Mouse (Mus musculus) thymus, postnatal 10 days (tissue): ENCODE data around the gene Il17ra.

Source experiments
- DNase-seq, 2 experiments: peaks; one replicate each; pipeline ENCODE4 v3.0.0; 2021; ENCODE audit warnings: low spot score in 2 of 2

Il17ra gene

GRCm38 (mm10) chr6:120463086-120463871 lies at the start of gene Il17ra:
Il17ra (plus strand) TSS chr6:120463247.
- peak; percentile 87 to 93 for DNase-seq

- no peak for DNase-seq
Measured at GRCm38 (mm10) chr6:120438161-120438560, 24.9 kb upstream of the Il17ra start.

DNA sequence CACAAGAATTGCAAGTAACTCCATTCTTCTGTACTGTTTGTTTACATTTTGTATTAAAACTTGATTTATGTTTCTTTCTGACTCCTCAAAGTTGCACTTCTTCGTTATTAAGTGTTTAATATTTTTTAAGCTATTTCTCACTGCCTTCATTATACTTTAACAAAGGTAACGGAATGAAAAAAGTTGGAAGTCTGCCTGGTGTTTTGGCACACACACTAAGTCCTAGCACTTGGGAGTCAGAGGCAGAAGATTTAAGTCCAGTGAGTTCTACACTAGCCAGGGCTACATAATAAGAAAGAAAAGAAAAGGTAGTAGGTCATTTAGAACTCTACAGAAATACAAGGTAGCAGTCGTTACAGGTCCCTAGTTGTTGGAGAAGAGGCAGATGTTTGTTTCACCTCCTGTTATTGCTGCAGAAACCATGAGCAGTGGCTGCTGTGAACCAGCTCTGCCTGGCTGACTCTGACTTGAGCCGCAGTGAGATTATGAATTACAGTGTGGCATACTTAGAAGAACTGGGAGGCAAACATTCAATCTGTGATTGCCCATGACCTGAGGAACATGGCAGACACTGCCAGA lies 20.8 kb upstream of the Il17ra start:
- DNase-seq = no peak

GRCm38 (mm10) chr6:120443363-120444355 lies 19.4 kb upstream of the Il17ra start:
- no peak for DNase-seq

DNA sequence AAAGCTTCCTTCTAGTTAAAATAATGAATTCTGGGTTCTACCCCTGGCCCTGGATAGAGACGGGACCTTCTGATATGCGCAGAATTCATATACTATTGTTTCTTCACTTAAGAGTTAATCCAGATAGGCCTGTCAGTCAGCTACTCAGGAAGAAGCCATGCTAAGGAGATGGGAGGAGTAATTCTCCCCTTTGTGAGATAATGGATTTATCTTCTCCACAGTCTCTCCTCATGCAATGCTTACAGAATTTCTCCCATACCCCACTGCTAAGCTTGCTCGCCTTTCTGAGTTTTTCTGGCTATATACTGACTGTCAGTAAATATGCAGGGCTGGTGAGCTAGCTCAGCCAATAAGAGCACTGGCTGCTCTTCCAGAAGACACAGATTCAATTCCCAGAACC lies 12.8 kb upstream of the Il17ra start:
- no peak for DNase-seq

DNA sequence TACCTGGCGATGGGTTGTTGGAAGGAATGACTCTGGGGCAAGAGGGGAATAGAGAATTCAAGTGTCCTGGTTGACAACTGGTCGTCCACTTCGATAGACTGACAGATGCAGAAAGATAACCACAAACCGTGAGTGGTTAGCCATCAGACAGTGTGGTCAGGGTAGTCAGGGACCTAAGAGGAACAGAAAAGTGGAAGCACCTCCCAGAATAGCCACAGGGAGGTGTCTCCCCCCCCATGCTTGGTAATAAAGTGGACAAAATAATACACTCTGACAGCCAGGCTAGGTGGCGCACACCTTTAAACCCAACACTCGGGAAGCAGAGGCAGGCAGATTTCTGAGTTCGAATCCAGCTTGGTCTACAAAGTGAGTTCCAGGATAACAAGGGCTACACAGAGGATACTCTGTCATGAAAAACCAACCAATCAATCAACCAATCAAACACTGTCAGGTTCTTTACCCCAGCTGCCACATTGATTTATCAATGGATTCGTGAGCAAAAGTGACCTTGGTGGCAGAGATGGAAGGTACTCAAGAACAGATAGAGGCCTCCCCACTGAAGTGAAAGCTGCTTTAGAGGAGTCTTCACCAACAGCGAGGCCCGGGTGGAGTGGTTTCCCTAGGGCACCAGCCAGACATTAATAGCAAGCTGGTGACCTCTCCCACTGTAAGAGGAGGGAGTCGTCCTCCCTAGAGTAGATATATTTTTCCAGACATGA lies 10.5 kb upstream of the Il17ra start:
- DNase-seq = no peak

DNA sequence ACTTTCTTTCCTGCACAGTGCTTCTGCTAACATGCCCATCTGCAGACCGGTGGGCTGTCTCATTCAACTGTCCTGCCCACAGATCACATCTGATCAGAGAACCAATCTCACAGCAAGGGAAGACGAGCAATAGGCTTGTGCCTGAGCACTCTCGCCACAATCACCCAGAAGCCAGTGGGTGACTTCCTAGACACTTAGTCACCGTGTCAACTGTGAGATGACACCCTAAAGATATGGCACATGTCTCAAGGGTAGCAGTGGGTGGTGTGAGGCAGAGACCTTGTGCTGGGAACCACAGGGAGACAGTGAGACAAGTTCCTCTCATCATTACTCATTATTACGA lies 10.0 kb upstream of the Il17ra start:
- no peak for DNase-seq

DNA sequence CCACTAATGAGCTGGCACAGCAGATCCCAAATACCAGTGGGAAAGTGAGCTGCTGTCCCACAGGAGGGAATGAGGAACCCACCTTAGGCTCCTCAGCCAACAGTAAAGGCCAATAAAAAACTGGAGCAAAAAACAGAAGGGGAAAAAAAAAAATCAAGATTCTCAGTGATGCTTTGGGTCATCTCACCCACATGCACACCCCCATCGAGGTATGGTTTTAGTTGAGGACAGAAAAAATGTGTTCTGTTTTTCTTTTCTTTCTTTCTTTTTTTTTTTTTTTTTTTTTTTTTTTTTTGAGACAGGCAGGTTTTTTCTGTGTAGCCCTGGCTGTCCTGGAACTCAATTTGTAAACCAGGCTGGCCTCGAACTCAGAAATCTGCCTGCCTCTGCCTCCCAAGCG lies 9.5 kb upstream of the Il17ra start:
- no peak for DNase-seq

GRCm38 (mm10) chr6:120454627-120455077 lies 8.4 kb upstream of the Il17ra start:
- no peak for DNase-seq

GRCm38 (mm10) chr6:120457074-120457473 lies 6.0 kb upstream of the Il17ra start:
- no peak for DNase-seq

- no peak for DNase-seq
Measured at GRCm38 (mm10) chr6:120457751-120458150, 5.3 kb upstream of the Il17ra start.

DNA sequence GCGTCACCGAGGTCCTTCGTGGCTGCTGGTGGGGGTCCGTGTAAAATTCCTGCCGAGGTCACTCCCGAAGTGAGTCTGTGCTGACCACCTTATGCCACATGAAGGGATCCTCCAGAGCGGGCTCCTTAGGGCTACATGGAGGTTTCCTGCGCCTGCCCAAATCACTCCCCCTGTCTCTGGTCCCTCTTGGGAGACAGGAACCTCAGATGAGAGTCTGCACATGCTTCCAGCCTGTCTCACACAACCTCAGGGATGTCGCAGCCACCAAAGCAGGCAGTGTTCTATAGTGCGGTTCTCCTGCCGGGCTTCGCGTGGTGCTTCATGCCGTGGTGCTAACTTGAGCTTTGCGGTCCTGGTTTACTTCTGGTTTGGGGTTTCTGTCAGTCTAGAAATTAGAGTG lies 1.8 kb upstream of the Il17ra start:
- no peak for DNase-seq

DNA sequence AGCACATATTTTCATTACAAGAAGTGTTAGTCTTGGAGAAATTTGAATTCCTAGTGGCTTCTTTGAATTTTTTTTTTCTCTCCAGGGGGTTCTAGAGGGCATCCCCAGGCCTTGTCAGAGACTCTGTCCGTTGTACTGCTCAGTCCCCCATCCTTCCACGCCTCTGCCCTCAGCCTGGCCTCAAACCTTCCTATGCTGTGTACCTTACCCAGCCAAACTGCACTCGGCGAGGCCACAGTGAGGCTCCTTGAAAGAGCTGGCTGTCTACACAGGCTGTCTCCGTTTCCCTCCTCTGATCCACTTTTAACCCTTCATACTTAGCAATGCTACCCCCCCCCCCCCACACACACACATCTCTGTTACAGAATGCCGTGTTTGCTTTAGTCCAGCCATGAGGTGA lies 796 bp upstream of the Il17ra start:
- DNase-seq = no peak

DNA sequence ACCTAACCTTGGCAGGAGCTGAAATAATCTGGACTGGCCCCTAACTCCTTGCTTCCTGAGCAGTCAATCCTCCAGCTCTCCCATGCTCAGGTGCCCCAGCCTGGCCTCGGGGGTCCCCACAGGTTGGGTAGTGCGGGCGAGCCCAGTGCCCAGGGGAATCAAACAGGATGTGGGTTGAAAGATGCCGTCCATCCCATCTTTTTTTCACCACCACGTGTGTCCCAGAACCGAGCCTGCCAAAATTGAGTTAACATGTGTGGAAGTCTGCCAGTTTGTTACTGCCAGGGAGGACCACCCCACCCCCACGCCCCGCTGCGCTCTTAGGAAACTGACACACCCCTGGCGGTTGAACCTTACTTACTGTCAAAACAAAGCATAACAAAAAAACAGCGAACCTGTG lies 837 bp downstream of the Il17ra start:
- DNase-seq = peak; percentile 54 to 72

DNA sequence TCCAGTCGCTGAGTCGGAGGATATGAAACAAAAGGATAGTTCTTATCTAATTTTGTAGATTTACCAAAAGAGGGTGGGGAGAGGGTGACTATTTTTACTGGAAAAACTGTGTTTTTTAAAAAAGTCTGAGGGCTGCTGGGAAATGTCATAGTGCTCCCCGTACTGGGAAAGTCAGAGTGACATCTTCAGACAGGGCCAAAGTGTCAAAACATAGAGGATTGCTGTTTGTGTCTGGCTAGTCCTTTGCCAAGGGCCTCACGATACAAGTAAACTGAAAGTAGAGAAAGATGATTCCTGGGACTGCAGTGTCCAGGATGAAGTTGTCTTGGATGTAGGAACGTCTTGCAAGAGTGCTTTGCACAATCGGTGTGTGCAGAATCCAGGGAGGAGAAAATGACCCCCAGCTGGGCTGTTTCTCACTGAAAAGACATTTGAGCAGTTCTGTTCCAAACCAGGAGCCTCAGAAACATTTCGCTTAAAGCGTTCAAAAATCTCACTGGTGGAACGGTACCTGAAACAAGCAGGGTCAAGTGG lies 1.4 kb downstream of the Il17ra start:
- DNase-seq = no peak

DNA sequence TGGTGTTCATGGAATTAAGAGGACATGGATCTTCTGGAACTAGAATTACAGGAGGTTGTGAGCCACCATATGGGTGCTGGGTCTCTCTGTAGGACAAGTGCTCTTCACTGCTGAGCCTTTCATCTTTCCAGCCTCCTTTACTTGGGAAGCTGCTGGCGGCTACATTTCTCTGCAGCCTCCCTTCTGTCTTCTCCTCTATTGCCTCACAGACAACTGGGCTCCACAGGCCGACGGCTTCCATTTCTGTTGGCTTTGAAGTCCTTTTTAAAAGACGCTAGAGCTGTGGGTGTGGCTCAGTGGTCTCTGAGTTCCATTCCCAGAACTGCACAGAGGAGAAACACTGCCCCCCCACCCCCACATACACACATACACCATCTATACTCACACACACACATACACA lies 2.3 kb downstream of the Il17ra start:
- DNase-seq = no peak

DNA sequence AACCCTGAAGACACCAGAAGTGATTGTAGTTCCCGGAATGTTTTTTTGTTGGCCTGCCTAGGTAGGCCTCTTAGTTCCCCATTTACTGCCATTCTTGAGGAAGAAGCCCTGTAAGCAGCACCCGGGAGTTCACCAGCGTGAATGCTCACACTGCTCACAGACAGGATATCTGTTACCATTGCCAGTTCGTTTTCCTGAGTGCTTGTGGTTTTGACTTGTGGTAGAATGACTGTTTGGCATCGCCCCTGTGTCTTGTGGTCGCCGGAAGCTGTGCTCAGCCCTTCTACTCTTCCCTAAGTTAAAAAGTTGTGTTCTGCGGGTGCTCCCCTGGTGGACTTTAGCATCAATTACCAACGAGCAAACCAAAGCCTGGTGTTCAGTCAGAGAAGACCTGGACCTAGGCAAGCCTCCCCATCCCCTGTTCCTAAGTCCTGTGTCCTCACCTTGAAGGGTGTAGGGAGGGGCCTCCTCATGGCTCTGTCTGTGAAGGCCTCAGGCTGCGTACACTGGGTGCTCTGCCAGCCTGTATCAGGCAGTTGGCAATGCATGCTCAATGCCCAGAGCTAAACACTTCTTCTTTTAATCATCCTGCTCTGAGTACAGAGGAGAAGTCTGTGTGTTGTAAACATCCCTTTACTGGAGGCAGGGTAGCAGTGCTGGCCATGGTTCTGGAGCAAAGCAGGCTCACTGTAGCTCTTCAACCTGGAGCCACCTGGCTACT lies 3.7 kb downstream of the Il17ra start:
- DNase-seq = peak; percentile 72

DNA sequence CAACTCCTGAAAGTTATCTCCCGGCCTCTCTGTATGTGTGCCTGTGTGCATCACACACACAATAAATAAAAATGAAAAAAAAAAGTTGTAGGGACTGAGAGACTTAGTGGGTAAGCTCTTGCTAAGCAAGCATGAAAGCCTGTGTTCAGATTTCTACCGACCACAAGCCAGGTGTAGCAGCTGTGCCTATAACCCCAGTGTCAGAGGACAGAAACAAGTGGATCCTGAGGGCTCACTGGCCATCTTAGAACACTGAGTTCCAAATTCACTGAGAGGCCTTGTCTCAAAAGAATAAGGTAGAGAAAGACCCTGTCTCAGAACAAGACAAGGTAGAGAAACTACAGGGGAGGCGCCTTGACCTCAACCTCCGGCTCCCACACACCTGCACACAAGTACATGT lies 5.2 kb downstream of the Il17ra start:
- no peak for DNase-seq

- DNase-seq = no peak
Measured at GRCm38 (mm10) chr6:120469268-120469667, 6.2 kb downstream of the Il17ra start.

DNA sequence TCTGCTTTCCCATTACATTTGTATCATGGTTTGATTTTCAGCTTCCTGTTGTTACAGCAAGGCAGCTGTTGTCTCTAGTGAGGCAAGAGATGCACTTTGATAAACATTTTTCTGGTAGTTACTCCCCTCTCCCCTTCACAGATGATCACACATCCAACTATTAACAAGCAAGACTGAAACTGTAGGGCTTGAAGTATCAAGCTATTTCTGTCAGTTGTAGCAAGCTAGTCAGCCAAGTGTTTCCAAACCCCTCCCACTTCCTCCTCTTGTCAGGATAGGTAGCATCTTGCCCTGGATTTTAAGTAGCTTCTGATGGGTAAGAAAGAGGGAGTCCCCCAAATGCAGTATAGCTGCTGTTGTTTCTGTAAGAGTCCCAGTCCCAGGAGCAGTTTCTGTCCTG lies 6.7 kb downstream of the Il17ra start:
- no peak for DNase-seq

DNA sequence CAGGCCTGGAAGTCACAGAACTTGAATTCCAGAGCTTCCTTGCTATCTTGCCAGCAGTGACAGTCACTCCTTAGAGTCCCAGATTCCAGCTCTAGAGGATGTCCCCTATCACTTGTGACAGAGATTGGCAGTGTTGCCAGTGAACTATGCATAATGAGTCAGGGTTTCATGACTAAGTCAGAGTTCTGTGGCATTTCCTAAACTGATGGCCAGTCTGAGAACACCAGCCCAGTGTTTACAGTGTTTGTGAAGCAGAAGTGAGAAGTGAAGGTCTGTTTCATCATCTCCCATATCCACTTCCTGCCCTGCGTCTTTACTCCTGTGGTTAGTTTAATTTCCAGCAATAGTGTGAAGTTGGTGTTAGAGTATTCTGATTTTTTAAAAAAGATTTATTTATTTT lies 7.6 kb downstream of the Il17ra start:
- DNase-seq = no peak
